Mouse (Mus musculus) neural tube, embryonic 14.5 days (tissue): ENCODE results near the gene Lrriq1. TPM values are rescaled to one million over a fixed set of nuclear protein-coding genes. Genes with fewer than 3 reads are reported as not detected.

ENCODE experiments used
- ATAC-seq: fragments of 200-750 bp; cut with Nextera tagmentation; 2 replicates; pipeline ENCODE4 v1.8.0; 2017; ENCODE audit warnings: low read depth, mild to moderate bottlenecking, moderate TSS enrichment, moderate library complexity
- H3K27ac ChIP-seq: fragments of 300-500 bp; sonication (generic); 2 replicates; pipeline ENCODE4 v1.5.1; 2014; ENCODE audit warnings: low read depth, mild to moderate bottlenecking, control low read depth, low read length, moderate library complexity, mixed read lengths
- H3K27me3 ChIP-seq: fragments of 300-500 bp; sonication (generic); 2 replicates; pipeline ENCODE4 v1.6.1; 2014; ENCODE audit warnings: low read length; ENCODE audit not compliant: control insufficient read depth, insufficient read depth
- H3K36me3 ChIP-seq: fragments of 300-500 bp; sonication (generic); 2 replicates; pipeline ENCODE4 v1.6.1; 2014; ENCODE audit warnings: low read length, mixed read lengths; ENCODE audit not compliant: control insufficient read depth, insufficient read depth
- H3K4me1 ChIP-seq: fragments of 300-500 bp; sonication (generic); 2 replicates; pipeline ENCODE4 v1.6.1; 2014; ENCODE audit warnings: low read length; ENCODE audit not compliant: control insufficient read depth, insufficient read depth
- H3K4me2 ChIP-seq: fragments of 300-500 bp; sonication (generic); 2 replicates; pipeline ENCODE4 v1.6.1; 2014; ENCODE audit warnings: mild to moderate bottlenecking, low read depth, low read length, control low read depth
- H3K4me3 ChIP-seq: fragments of 300-500 bp; sonication (generic); 2 replicates; pipeline ENCODE4 v1.5.1; 2014; ENCODE audit warnings: low read depth, low read length, control low read depth, mixed read lengths
- H3K9ac ChIP-seq: fragments of 300-500 bp; sonication (generic); replicated peaks from 2 replicates; pipeline ENCODE4 v1.6.1; 2014; ENCODE audit warnings: low read depth, mild to moderate bottlenecking, control low read depth, low read length, mixed read lengths
- H3K9me3 ChIP-seq: fragments of 300-500 bp; sonication (generic); 2 replicates; pipeline ENCODE4 v1.6.1; 2016; ENCODE audit warnings: low read length; ENCODE audit not compliant: control insufficient read depth
- WGBS: fragments of 180-500 bp; shearing (Covaris S2); extraction: QIAGEN DNeasy Blood & Tissue Kit; methylation state at CpG from one replicate; pipeline ENCODE4 v1.1.7; 2014; 5-methylcytosine and 5-hydroxymethylcytosine counted together
- polyA plus RNA-seq: library from polyadenylated mRNA; unstranded; fragments of >200 nt; fragmentation: Nextera tagmentation; extraction: Ambion mirVana; gene quantifications from 2 replicates; pipeline ENCODE4 v1.2.1, GENCODE M21; 2014

The Lrriq1 gene
- polyA plus RNA-seq, result 2.0 and 2.4 TPM in 2 replicates

DNA sequence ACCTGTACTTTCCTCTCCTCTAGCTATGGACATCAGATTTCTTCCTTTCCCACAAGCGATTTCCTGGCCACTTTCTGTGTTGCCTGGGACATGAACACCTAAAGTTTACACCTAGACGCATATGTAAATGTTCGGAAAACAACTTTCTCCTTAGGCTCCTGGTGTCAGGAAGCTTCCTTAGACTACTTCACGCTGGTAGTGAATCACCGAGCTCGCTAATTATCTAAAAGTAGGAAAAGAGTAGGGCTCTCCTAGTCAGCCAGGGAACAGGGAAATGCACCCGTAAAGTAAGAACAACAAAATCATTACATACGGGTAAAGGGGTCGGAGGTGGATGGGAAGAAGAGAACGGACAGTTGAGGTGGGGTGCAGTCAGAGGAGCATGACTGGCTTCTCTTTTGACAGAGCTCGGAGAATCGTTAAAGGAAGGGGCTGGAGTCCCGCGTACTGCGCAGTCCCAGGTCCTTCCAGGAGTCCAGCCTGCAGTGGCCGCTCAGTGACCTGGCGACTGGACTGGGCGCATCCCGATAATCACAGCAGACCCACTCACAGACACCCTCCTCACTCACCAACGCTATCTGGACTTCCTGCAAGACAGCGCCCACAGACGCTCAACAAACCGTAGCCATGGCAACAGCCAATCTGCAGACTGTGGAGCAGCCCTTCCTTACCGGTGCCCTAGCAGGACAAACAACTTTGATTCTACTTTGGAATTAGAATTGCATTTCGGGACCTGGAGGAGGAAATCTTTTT is at the start of gene Lrriq1:
Gene Lrriq1, minus strand, starts transcription at position 616 of the 753 bp plus-strand sequence.
- Histone ChIP-seq H3K27ac (no peak within 1 kb of the TSS), H3K9ac (peak within 1 kb of the TSS; percentile 46), H3K36me3 (no peaks in the 10 kb centered on the region), H3K4me1 (no peaks in the 10 kb centered on the region), H3K4me3 (peak within 1 kb of the TSS; percentile 59), H3K4me2 (peak within 1 kb of the TSS; percentile 91), H3K9me3 (no peaks in the 10 kb centered on the region), H3K27me3 (no peaks in the 10 kb centered on the region)
- ATAC-seq, result peak; percentile 100
- 6% methylated on average over 25 of the region's 25 CpGs for WGBS

DNA sequence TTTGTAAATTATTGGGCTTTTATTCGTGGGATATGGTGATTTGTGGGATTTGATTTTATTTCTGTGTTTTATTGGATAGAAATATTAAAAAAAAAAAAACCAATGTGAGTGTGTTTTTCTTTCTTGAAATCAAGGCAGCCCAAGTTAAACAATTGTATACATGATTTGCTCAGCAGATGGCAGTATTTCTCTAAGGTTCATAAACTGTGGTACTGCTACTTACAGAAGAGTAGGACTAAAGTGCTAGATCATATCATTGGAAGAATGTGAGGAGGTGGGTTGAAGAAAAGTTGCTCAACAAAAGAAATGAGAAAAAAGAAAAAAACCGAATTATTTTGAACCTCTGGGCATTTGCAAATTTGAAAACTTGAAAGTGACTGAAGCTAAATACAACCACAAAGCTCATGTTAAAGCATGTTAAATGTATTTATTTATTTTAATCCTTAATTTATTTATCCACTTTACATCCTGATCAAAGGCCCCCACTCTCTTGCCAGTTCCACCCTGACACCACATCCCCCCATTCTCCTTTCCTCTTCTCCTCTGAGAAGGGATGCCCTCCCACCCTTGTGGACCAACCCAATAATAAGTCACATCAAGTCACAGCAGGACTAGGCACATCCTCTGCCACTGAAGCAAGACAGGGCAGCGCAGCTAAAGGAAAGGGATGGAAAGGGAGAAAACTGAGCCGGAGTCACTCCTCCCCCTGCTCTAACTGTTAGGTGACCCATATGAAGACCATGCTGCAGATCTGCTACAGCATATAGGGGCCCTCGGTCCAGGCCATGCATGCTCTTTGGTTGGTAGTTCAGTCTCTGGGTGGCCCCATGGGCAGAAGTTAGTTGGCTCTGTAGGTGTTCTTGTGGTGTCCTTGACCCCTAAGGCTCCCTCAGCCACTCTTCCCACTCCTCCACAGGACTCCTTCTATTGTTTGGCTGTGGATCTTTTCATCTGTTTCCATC is 18.0 kb upstream of the Lrriq1 start:
- H3K27ac ChIP-seq, result no peak overlapping the region
- H3K9ac ChIP-seq, result no peak overlapping the region
- WGBS, result 54% methylated on average over 5 of the region's 5 CpGs
- H3K9me3 ChIP-seq, result no peaks in the 10 kb centered on the region
- peak; percentile 70; the same call in 1 of the 2 replicates for ATAC-seq
- no peak overlapping the region for H3K4me2 ChIP-seq
- no peak overlapping the region for H3K4me3 ChIP-seq
- no peaks in the 10 kb centered on the region for H3K4me1 ChIP-seq
- H3K36me3 ChIP-seq, result no peaks in the 10 kb centered on the region
- H3K27me3 ChIP-seq, result no peaks in the 10 kb centered on the region

DNA sequence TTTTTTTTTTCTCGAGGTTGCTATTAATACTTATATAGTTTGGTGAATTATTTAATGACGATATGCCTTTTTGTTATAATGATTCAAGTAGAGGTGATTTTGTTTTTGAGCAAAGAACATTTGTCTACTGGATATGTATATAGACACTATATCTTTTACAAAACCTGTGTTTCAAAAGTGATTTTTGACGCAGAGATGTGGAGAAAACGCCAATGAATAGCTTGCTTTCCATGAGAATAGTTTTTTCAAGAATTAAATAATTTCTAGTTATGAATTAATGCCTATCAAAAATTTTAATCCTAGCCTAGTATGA is 294 bp upstream of the Lrriq1 start:
- no peak overlapping the region for H3K27ac ChIP-seq
- H3K9ac ChIP-seq, result no peak overlapping the region
- H3K36me3 ChIP-seq, result no peaks in the 10 kb centered on the region
- peak overlapping the region; percentile 91 for H3K4me2 ChIP-seq
- peak overlapping the region; percentile 59 for H3K4me3 ChIP-seq
- no peaks in the 10 kb centered on the region for H3K9me3 ChIP-seq
- no peaks in the 10 kb centered on the region for H3K27me3 ChIP-seq
- 22% methylated on average over 4 of the region's 4 CpGs for WGBS
- ATAC-seq, result peak; percentile 24; the same call in 1 of the 2 replicates
- H3K4me1 ChIP-seq, result no peaks in the 10 kb centered on the region

DNA sequence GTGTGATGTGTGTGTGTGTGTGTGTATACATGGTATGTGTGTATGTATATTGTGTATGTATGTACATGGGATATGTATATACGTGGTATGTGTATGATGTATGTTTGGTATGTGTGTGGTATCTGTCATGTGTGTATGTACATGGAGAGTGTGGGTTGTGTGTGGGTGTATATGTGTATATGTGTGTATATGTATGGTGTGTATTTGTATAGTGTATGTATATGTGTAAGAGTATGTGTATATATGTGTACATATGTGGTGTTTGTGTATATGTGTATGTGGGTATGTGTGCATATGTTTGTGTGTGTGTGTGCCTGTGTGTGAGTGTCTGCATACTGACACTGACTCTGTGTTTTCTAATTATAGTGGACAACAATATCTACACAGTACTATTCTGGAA is 9.5 kb downstream of the Lrriq1 start:
- 97% methylated on average over 1 of the region's 1 CpGs for WGBS
- Histone ChIP-seq H3K9me3 (no peaks in the 10 kb centered on the region), H3K9ac (no peak overlapping the region), H3K27me3 (no peaks in the 10 kb centered on the region), H3K36me3 (no peaks in the 10 kb centered on the region), H3K4me2 (no peak overlapping the region), H3K27ac (no peak overlapping the region), H3K4me3 (no peak overlapping the region), H3K4me1 (no peaks in the 10 kb centered on the region)
- no peak for ATAC-seq

DNA sequence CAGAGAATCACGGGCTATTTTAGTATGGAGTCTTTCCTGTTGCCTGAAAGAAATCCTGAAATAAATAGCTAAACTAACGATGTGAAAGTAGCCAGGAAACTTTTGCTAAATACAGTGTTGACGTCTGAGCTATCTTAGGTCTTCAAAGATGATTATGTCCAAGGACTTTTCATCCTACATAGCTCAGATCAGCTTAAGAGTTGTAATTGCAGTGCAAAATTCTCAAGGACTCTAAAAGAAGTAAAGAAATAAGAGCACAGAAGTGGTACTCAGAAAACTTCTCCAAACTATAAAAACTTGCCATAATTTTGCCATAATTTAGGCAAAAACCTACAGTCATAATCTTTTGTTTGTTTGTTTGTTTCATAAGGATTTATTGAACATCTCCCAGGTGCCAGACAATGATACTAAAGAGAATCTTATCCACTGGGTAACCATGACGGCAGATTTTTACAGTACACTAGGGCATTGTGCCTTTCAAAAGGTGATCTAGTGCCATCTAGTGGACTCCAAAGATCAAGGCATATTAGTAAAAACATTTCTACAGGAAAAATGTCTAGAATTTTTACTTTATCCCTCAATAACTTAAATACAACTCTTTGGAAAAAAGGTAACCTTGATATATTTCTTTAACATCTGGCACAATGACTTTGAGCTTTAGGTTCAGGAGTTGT is 41.3 kb downstream of the Lrriq1 start:
- no peak overlapping the region for H3K9ac ChIP-seq
- H3K4me3 ChIP-seq, result no peak overlapping the region
- no peaks in the 10 kb centered on the region for H3K36me3 ChIP-seq
- H3K9me3 ChIP-seq, result no peaks in the 10 kb centered on the region
- ATAC-seq, result peak; percentile 79; the same call in 1 of the 2 replicates
- H3K27me3 ChIP-seq, result no peaks in the 10 kb centered on the region
- WGBS, result 51% methylated on average over 4 of the region's 4 CpGs
- no peak overlapping the region for H3K27ac ChIP-seq
- H3K4me1 ChIP-seq, result no peaks in the 10 kb centered on the region
- H3K4me2 ChIP-seq, result no peak overlapping the region

DNA sequence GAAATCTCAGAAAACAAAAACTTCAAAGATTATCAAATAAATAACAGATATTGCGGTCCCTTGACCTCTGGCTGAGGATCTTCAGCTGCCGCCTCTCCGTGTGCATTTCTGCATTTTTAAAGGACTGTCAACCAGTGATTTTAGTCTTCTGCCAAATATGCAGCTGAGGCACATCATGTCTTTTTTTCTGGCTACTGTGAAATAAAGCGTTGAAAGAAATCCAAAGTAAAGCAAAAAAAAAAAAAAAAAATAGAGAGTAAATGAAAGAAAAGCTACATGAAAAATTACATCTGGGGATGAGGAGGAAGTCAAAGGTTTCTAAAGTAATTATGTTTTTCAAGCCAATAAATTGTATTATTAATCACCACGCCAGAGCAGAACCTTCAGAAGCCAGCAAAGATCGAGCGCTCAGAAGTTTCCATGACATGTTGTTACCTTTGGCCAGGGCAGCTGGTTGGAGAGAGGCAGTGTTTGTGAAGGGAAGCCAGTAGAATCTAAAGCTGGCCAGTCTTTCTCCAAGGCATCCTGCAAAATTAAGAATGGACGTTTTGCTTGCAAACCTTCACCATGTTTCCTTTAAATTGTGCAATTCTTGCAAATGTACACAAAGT is 90.2 kb downstream of the Lrriq1 start:
- Histone ChIP-seq H3K9me3 (no peaks in the 10 kb centered on the region), H3K4me2 (no peak overlapping the region), H3K36me3 (no peaks in the 10 kb centered on the region), H3K27me3 (no peaks in the 10 kb centered on the region), H3K9ac (no peak overlapping the region), H3K4me1 (no peaks in the 10 kb centered on the region), H3K27ac (no peak overlapping the region), H3K4me3 (no peak overlapping the region)
- 61% methylated on average over 8 of the region's 8 CpGs for WGBS
- ATAC-seq, result no peak

DNA sequence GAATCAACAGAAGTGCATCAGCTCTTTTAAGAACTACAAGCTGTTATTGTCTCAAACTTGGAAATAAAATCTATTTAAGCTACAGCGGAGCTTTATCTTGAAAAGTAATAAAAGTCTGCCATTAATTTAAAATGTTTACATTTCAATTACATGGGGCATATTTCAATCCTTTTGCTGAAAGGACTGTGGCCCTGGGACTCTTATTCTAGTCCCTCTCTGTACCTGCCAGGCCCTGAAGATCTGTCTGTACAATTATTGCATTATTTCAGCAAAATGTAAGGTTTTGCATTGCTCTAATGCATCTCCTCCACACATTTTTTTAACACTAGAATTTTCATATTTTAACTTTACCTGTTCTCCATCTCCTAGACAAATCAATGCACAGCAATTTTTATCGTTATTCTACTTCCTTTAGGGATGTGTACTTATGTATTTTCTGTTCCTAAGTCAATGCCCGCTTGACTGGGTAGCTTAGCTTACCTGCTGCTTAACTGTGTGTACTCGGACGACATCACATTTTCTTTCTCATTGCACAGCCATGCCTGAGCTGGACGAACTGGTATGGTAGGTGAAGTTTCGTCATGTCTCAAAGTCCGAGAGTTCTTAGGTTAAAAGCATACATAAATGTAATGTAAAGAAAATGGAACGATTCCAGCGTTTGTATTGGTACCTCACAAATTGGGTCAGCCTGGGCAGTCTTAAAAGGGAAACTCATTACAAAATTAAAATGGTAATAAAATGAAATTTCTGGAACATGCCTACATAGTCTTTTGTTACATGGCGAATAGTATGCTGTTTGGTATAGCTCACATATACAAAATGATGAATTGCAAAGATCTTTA is 91.0 kb downstream of the Lrriq1 start:
- Histone ChIP-seq H3K36me3 (no peaks in the 10 kb centered on the region), H3K9me3 (no peaks in the 10 kb centered on the region), H3K9ac (no peak overlapping the region), H3K4me3 (no peak overlapping the region), H3K4me1 (no peaks in the 10 kb centered on the region), H3K27ac (no peak overlapping the region), H3K27me3 (no peaks in the 10 kb centered on the region), H3K4me2 (no peak overlapping the region)
- WGBS, result 71% methylated on average over 11 of the region's 11 CpGs
- ATAC-seq, result no peak

DNA sequence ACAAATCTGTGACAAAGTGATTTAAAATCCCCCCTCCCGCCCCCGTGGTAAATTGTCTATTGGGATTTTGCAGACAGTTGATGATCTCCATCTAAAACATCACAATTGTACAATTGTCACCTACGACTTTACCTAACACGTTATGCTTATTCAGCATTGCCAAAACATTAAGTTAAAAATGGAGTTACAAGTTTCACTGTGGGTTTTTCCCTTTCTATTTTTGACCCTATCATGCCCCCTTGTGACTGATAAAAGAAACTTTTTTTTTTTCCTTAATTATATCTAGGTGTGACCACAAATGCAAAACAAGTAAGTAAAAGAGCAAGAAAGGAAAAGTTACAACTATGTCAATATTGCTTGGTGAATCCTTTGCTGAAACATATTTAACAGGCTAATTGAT is 93.6 kb downstream of the Lrriq1 start:
- no peak overlapping the region for H3K4me3 ChIP-seq
- no peaks in the 10 kb centered on the region for H3K36me3 ChIP-seq
- no peak overlapping the region for H3K27ac ChIP-seq
- no peaks in the 10 kb centered on the region for H3K4me1 ChIP-seq
- no peaks in the 10 kb centered on the region for H3K9me3 ChIP-seq
- H3K9ac ChIP-seq, result no peak overlapping the region
- 55% methylated on average over 4 of the region's 4 CpGs for WGBS
- no peaks in the 10 kb centered on the region for H3K27me3 ChIP-seq
- H3K4me2 ChIP-seq, result no peak overlapping the region
- ATAC-seq, result no peak
